Mouse (Mus musculus): ENCODE results near the gene Map3k6. TPM values are rescaled to one million over a fixed set of nuclear protein-coding genes. Genes with fewer than 3 reads are reported as not detected.
A peak's percentile ranks its signal among the peaks of the same experiment; 100 is the strongest.

The Map3k6 gene
- polyA plus RNA-seq, 1 experiment, result 1.6 TPM

GRCm38 (mm10) chr4:133201006-133201771 is 39.4 kb upstream of the Map3k6 start:
- no peak overlapping the region for H3K4me3 ChIP-seq (ENCODE audit: insufficient read depth, low read length)
- no peak overlapping the region for H3K27ac ChIP-seq (ENCODE audit: insufficient read depth, low read depth, low read length)
- peaks cover 9% of the 10 kb centered on the region for H3K4me1 ChIP-seq (ENCODE audit: control insufficient read depth, insufficient read depth, low read length)
- TF ChIP-seq CTCF (IDR thresholded peaks at IDR 0.05; ENCODE audit: low read depth, low read length) (no peak), POLR2A (IDR thresholded peaks at IDR 0.05; ENCODE audit: borderline replicate concordance, low read depth, low read length) (no peak)

- no peak overlapping the region for H3K27ac ChIP-seq (ENCODE audit: insufficient read depth, low read depth, low read length)
- TF ChIP-seq CTCF (IDR thresholded peaks at IDR 0.05; ENCODE audit: low read depth, low read length) (no peak), POLR2A (IDR thresholded peaks at IDR 0.05; ENCODE audit: borderline replicate concordance, low read depth, low read length) (no peak)
- H3K4me3 ChIP-seq (ENCODE audit: insufficient read depth, low read length), result no peak overlapping the region
- peaks cover 9% of the 10 kb centered on the region for H3K4me1 ChIP-seq (ENCODE audit: control insufficient read depth, insufficient read depth, low read length)
Measured at GRCm38 (mm10) chr4:133202254-133202653, 38.4 kb upstream of the Map3k6 start.

GRCm38 (mm10) chr4:133203591-133203990 is 37.0 kb upstream of the Map3k6 start:
- no peak overlapping the region for H3K4me3 ChIP-seq (ENCODE audit: insufficient read depth, low read length)
- peaks cover 9% of the 10 kb centered on the region for H3K4me1 ChIP-seq (ENCODE audit: control insufficient read depth, insufficient read depth, low read length)
- no peak for TF ChIP-seq CTCF (IDR thresholded peaks at IDR 0.05; ENCODE audit: low read depth, low read length)
- no peak for TF ChIP-seq POLR2A (IDR thresholded peaks at IDR 0.05; ENCODE audit: borderline replicate concordance, low read depth, low read length)
- no peak overlapping the region for H3K27ac ChIP-seq (ENCODE audit: insufficient read depth, low read depth, low read length)

GRCm38 (mm10) chr4:133204379-133204778 is 36.2 kb upstream of the Map3k6 start:
- TF ChIP-seq POLR2A (IDR thresholded peaks at IDR 0.05; ENCODE audit: borderline replicate concordance, low read depth, low read length) (no peak), CTCF (IDR thresholded peaks at IDR 0.05; ENCODE audit: low read depth, low read length) (no peak)

GRCm38 (mm10) chr4:133209366-133209765 is 31.3 kb upstream of the Map3k6 start:
- no peak for TF ChIP-seq POLR2A (IDR thresholded peaks at IDR 0.05; ENCODE audit: borderline replicate concordance, low read depth, low read length)
- TF ChIP-seq CTCF (IDR thresholded peaks at IDR 0.05; ENCODE audit: low read depth, low read length), result peak; percentile 89

More at GRCm38 (mm10) chr4:133204379-133204778, 36.2 kb upstream of the Map3k6 start:
- Histone ChIP-seq H3K4me1 (ENCODE audit: control insufficient read depth, insufficient read depth, low read length) (peaks cover 9% of the 10 kb centered on the region), H3K4me3 (ENCODE audit: insufficient read depth, low read length) (no peak overlapping the region), H3K27ac (ENCODE audit: insufficient read depth, low read depth, low read length) (no peak overlapping the region)

GRCm38 (mm10) chr4:133210023-133210787 is 30.4 kb upstream of the Map3k6 start:
- H3K4me3 ChIP-seq (ENCODE audit: insufficient read depth, low read length), result no peak overlapping the region
- TF ChIP-seq CTCF (IDR thresholded peaks at IDR 0.05; ENCODE audit: low read depth, low read length) (no peak), POLR2A (IDR thresholded peaks at IDR 0.05; ENCODE audit: borderline replicate concordance, low read depth, low read length) (no peak)
- no peak overlapping the region for H3K27ac ChIP-seq (ENCODE audit: insufficient read depth, low read depth, low read length)
- peaks cover 2% of the 10 kb centered on the region for H3K4me1 ChIP-seq (ENCODE audit: control insufficient read depth, insufficient read depth, low read length)

More at GRCm38 (mm10) chr4:133209366-133209765, 31.3 kb upstream of the Map3k6 start:
- H3K4me1 ChIP-seq (ENCODE audit: control insufficient read depth, insufficient read depth, low read length), result peaks cover 10% of the 10 kb centered on the region
- H3K27ac ChIP-seq (ENCODE audit: insufficient read depth, low read depth, low read length), result no peak overlapping the region
- H3K4me3 ChIP-seq (ENCODE audit: insufficient read depth, low read length), result no peak overlapping the region

- no peak overlapping the region for H3K4me3 ChIP-seq (ENCODE audit: insufficient read depth, low read length)
- TF ChIP-seq CTCF (IDR thresholded peaks at IDR 0.05; ENCODE audit: low read depth, low read length) (no peak), POLR2A (IDR thresholded peaks at IDR 0.05; ENCODE audit: borderline replicate concordance, low read depth, low read length) (no peak)
- peaks cover 2% of the 10 kb centered on the region for H3K4me1 ChIP-seq (ENCODE audit: control insufficient read depth, insufficient read depth, low read length)
- H3K27ac ChIP-seq (ENCODE audit: insufficient read depth, low read depth, low read length), result no peak overlapping the region
Measured at GRCm38 (mm10) chr4:133210788-133211390, 29.7 kb upstream of the Map3k6 start.

GRCm38 (mm10) chr4:133211751-133212561 is 28.7 kb upstream of the Map3k6 start, which contains the start of the genes Cd164l2 and Gpr3:
Gene Cd164l2 (plus strand): TSS chr4:133212131.
Gene Gpr3 (minus strand): TSS chr4:133212536.
- Histone ChIP-seq H3K4me1 (ENCODE audit: control insufficient read depth, insufficient read depth, low read length) (peaks cover 2% of the 10 kb centered on the region), H3K27ac (ENCODE audit: insufficient read depth, low read depth, low read length) (no peak within 1 kb of the TSS), H3K4me3 (ENCODE audit: insufficient read depth, low read length) (peak within 1 kb of the TSS; percentile 60)
- no peak for TF ChIP-seq POLR2A (IDR thresholded peaks at IDR 0.05; ENCODE audit: borderline replicate concordance, low read depth, low read length)
- TF ChIP-seq CTCF (IDR thresholded peaks at IDR 0.05; ENCODE audit: low read depth, low read length), result no peak

All from bone marrow macrophage, adult 2 months (primary cell).